Mouse (Mus musculus) hindbrain, embryonic 14.5 days (tissue): ENCODE results near the gene Wwc1. TPM values are rescaled to one million over a fixed set of nuclear protein-coding genes. Genes with fewer than 3 reads are reported as not detected.
A peak's percentile ranks its signal among the peaks of the same experiment; 100 is the strongest.
"Not testable (repeated sequence)": the region's sequence is repeated elsewhere in the genome, so short reads cannot be mapped to it uniquely, and the experiment has no call there.

Source experiments
- ATAC-seq: fragments of 200-750 bp; cut with Nextera tagmentation; 2 replicates; pipeline ENCODE4 v1.8.0; 2017; ENCODE audit warnings: moderate number of reproducible peaks, mild to moderate bottlenecking, moderate TSS enrichment, moderate library complexity; ENCODE audit not compliant: low FRiP score
- DNase-seq: peaks from one replicate; pipeline ENCODE4 v3.0.0-alpha.2; 2015; ENCODE audit warnings: low spot score
- H3K27ac ChIP-seq: fragments of 300-500 bp; sonication (generic); 2 replicates; pipeline ENCODE4 v1.5.1; 2014; ENCODE audit warnings: mild to moderate bottlenecking, moderate library complexity
- H3K27me3 ChIP-seq: fragments of 300-500 bp; sonication (generic); 2 replicates; pipeline ENCODE4 v1.6.1; 2014; ENCODE audit warnings: mild to moderate bottlenecking, low read length, mixed read lengths; ENCODE audit not compliant: control insufficient read depth, insufficient read depth
- H3K36me3 ChIP-seq: fragments of 300-500 bp; sonication (generic); replicated peaks from 2 replicates; pipeline ENCODE4 v1.6.1; 2014; ENCODE audit not compliant: control insufficient read depth, insufficient read depth
- H3K4me1 ChIP-seq: fragments of 300-500 bp; sonication (generic); replicated peaks from 2 replicates; pipeline ENCODE4 v1.6.1; 2014; ENCODE audit warnings: antibody characterized with exemption, low read length, mixed read lengths; ENCODE audit not compliant: control insufficient read depth, insufficient read depth
- H3K4me2 ChIP-seq: fragments of 300-500 bp; sonication (generic); replicated peaks from 2 replicates; pipeline ENCODE4 v1.6.1; 2014; ENCODE audit warnings: mild to moderate bottlenecking, moderate library complexity
- H3K4me3 ChIP-seq: fragments of 300-500 bp; sonication (generic); replicated peaks from 2 replicates; pipeline ENCODE4 v1.5.1; 2014; ENCODE audit warnings: mild to moderate bottlenecking, low read length
- H3K9ac ChIP-seq: fragments of 300-500 bp; sonication (generic); 2 replicates; pipeline ENCODE4 v1.6.1; 2014
- H3K9me3 ChIP-seq: fragments of 300-500 bp; sonication (generic); 2 replicates; pipeline ENCODE4 v1.6.1; 2016; ENCODE audit warnings: low read length; ENCODE audit not compliant: control insufficient read depth
- WGBS: fragments of 180-500 bp; shearing (Covaris S2); extraction: QIAGEN DNeasy Blood & Tissue Kit; methylation state at CpG from one replicate; pipeline ENCODE4 v1.1.7; 2014; 5-methylcytosine and 5-hydroxymethylcytosine counted together
- polyA plus RNA-seq: library from polyadenylated mRNA; unstranded; fragments of >200 nt; fragmentation: Nextera tagmentation; extraction: Ambion mirVana; gene quantifications from 2 replicates; pipeline ENCODE4 v1.2.1, GENCODE M21; 2014

Wwc1 gene
- polyA plus RNA-seq, 1 experiment from 2014 or later, result 9.3 TPM

GRCm38 (mm10) chr11:35863653-35864052 lies 116.7 kb downstream of the Wwc1 start:
- H3K4me1 ChIP-seq, result peaks cover 31% of the 10 kb centered on the region
- 81% methylated on average over 5 of the region's 5 CpGs for WGBS
- no peaks in the 10 kb centered on the region for H3K27me3 ChIP-seq
- H3K27ac ChIP-seq, result peak overlapping the region; percentile 89; the same call in 1 of the 2 replicates
- H3K4me3 ChIP-seq, result no peak overlapping the region
- ATAC-seq (no peak), DNase-seq (no peak)
- no peaks in the 10 kb centered on the region for H3K9me3 ChIP-seq
- peaks cover 14% of the 10 kb centered on the region; the same call in 1 of the 2 replicates for H3K36me3 ChIP-seq
- H3K9ac ChIP-seq, result no peak overlapping the region
- no peak overlapping the region for H3K4me2 ChIP-seq

- 57% methylated on average over 12 of the region's 12 CpGs for WGBS
- DNase-seq, result no peak
Measured at GRCm38 (mm10) chr11:35857395-35858067, 122.8 kb downstream of the Wwc1 start.

GRCm38 (mm10) chr11:35856359-35857040 lies 123.8 kb downstream of the Wwc1 start:
- H3K9ac ChIP-seq, result no peak overlapping the region; the same call in 1 of the 2 replicates
- WGBS, result 18% methylated on average over 11 of the region's 11 CpGs
- no peaks in the 10 kb centered on the region for H3K27me3 ChIP-seq
- peaks cover 14% of the 10 kb centered on the region; the same call in 1 of the 2 replicates for H3K36me3 ChIP-seq
- H3K9me3 ChIP-seq, result no peaks in the 10 kb centered on the region
- H3K4me2 ChIP-seq, result 0 out of 2 replicates have a peak overlapping the region, but pooled peaks have one; percentile 12
- DNase-seq (peak; percentile 72), ATAC-seq (peak; percentile 90)
- H3K4me1 ChIP-seq, result peaks cover 26% of the 10 kb centered on the region
- peak overlapping the region; percentile 84 for H3K27ac ChIP-seq
- no peak overlapping the region for H3K4me3 ChIP-seq

More at GRCm38 (mm10) chr11:35857395-35858067, 122.8 kb downstream of the Wwc1 start:
- Histone ChIP-seq H3K4me1 (peaks cover 26% of the 10 kb centered on the region), H3K4me2 (no peak overlapping the region), H3K9me3 (no peaks in the 10 kb centered on the region), H3K27me3 (no peaks in the 10 kb centered on the region), H3K4me3 (no peak overlapping the region), H3K9ac (no peak overlapping the region), H3K36me3 (0 out of 2 replicates have a peak, but pooled peaks cover 7% of the 10 kb centered on the region), H3K27ac (peak overlapping the region; percentile 84)
- ATAC-seq, result no peak

GRCm38 (mm10) chr11:35855567-35855966 lies 124.8 kb downstream of the Wwc1 start:
- ATAC-seq (no peak), DNase-seq (no peak)
- Histone ChIP-seq H3K27ac (peak overlapping the region; percentile 84; the same call in 1 of the 2 replicates), H3K4me3 (no peak overlapping the region), H3K9me3 (no peaks in the 10 kb centered on the region), H3K36me3 (peaks cover 14% of the 10 kb centered on the region; the same call in 1 of the 2 replicates), H3K27me3 (no peaks in the 10 kb centered on the region), H3K4me1 (peaks cover 26% of the 10 kb centered on the region), H3K4me2 (no peak overlapping the region), H3K9ac (no peak overlapping the region)
- 58% methylated on average over 7 of the region's 9 CpGs for WGBS

GRCm38 (mm10) chr11:35854941-35855340 lies 125.4 kb downstream of the Wwc1 start:
- H3K27ac ChIP-seq, result no peak overlapping the region
- H3K9me3 ChIP-seq, result no peaks in the 10 kb centered on the region
- H3K27me3 ChIP-seq, result no peaks in the 10 kb centered on the region
- DNase-seq, result no peak
- H3K4me1 ChIP-seq, result peaks cover 26% of the 10 kb centered on the region
- no peak for ATAC-seq
- no peak overlapping the region for H3K4me3 ChIP-seq
- no peak overlapping the region for H3K9ac ChIP-seq
- no peak overlapping the region for H3K4me2 ChIP-seq
- 55% methylated on average over 5 of the region's 5 CpGs for WGBS
- peaks cover 11% of the 10 kb centered on the region; the same call in 1 of the 2 replicates for H3K36me3 ChIP-seq

GRCm38 (mm10) chr11:35853651-35854050 lies 126.7 kb downstream of the Wwc1 start:
- no peak for ATAC-seq
- Histone ChIP-seq H3K36me3 (peaks cover 8% of the 10 kb centered on the region; the same call in 1 of the 2 replicates), H3K4me2 (no peak overlapping the region), H3K9me3 (no peaks in the 10 kb centered on the region), H3K27me3 (no peaks in the 10 kb centered on the region), H3K4me3 (no peak overlapping the region), H3K9ac (no peak overlapping the region), H3K4me1 (peaks cover 26% of the 10 kb centered on the region), H3K27ac (no peak overlapping the region)
- 92% methylated on average over 4 of the region's 4 CpGs for WGBS
- no peak for DNase-seq

- no peak for DNase-seq
- Histone ChIP-seq H3K27ac (no peak overlapping the region), H3K36me3 (peaks cover 8% of the 10 kb centered on the region; the same call in 1 of the 2 replicates), H3K27me3 (no peaks in the 10 kb centered on the region), H3K9ac (no peak overlapping the region), H3K9me3 (no peaks in the 10 kb centered on the region), H3K4me1 (peaks cover 25% of the 10 kb centered on the region), H3K4me2 (no peak overlapping the region), H3K4me3 (no peak overlapping the region)
- WGBS, result 65% methylated on average over 4 of the region's 4 CpGs
- no peak for ATAC-seq
Measured at GRCm38 (mm10) chr11:35852731-35853130, 127.6 kb downstream of the Wwc1 start.

- H3K27ac ChIP-seq, result no peak overlapping the region
- H3K36me3 ChIP-seq, result peaks cover 12% of the 10 kb centered on the region
- H3K4me1 ChIP-seq, result no peaks in the 10 kb centered on the region
- ATAC-seq, result no peak
- H3K27me3 ChIP-seq, result no peaks in the 10 kb centered on the region
- DNase-seq, result no peak
- H3K9me3 ChIP-seq, result no peaks in the 10 kb centered on the region
- H3K9ac ChIP-seq, result no peak overlapping the region
- H3K4me2 ChIP-seq, result no peak overlapping the region
- H3K4me3 ChIP-seq, result no peak overlapping the region
- WGBS, result 92% methylated on average over 9 of the region's 9 CpGs
Measured at GRCm38 (mm10) chr11:35844299-35844698, 136.0 kb downstream of the Wwc1 start.

GRCm38 (mm10) chr11:35842560-35842959 lies 137.8 kb downstream of the Wwc1 start:
- not testable (repeated sequence) for H3K9ac ChIP-seq, DNase-seq, H3K27ac ChIP-seq, H3K9me3 ChIP-seq, H3K27me3 ChIP-seq, H3K4me1 ChIP-seq, H3K4me3 ChIP-seq, H3K4me2 ChIP-seq, ATAC-seq
- WGBS, result 86% methylated on average over 4 of the region's 4 CpGs
- peaks cover 12% of the 10 kb centered on the region for H3K36me3 ChIP-seq
